Mouse (Mus musculus) spleen, postnatal 0 days (tissue): Measurements from ENCODE around the gene Mccc2. TPM values are rescaled to one million over a fixed set of nuclear protein-coding genes. Genes with fewer than 3 reads are reported as not detected.

ENCODE experiments used
- polyA plus RNA-seq: library from polyadenylated mRNA; unstranded; fragments of >200 nt; fragmentation: Nextera tagmentation; extraction: Ambion mirVana; gene quantifications from 2 replicates; pipeline ENCODE4 v1.2.1, GENCODE M21; 2015

The Mccc2 gene
- polyA plus RNA-seq, result 7.6 and 8.2 TPM in 2 replicates

GRCm38 (mm10) chr13:100014906-100015895, at the start of gene Mccc2:
Gene Mccc2 (minus strand): TSS chr13:100015639.

GRCm38 (mm10) chr13:99900965-99901364, 114.5 kb downstream of the Mccc2 start, which contains the start of gene Cartpt:
Gene Cartpt (minus strand): TSS chr13:99901091.

Other genes starting within 250 kb of the Mccc2 start
- gene Cartpt, start 114.5 kb downstream of the Mccc2 start, polyA plus RNA-seq, result not detected in 2 replicates
- gene Bdp1, start 88.4 kb upstream of the Mccc2 start, polyA plus RNA-seq, result 21.0 and 23.2 TPM in 2 replicates
- gene Serf1, start 92.4 kb upstream of the Mccc2 start, polyA plus RNA-seq, result 31.5 and 39.7 TPM in 2 replicates
- 30.5 and 31.6 TPM in 2 replicates for gene Smn1, start 109.2 kb upstream of the Mccc2 start, polyA plus RNA-seq
- 2.8 and 3.6 TPM in 2 replicates for gene Naip2, start 186.5 kb upstream of the Mccc2 start, polyA plus RNA-seq
- 1.7 and 1.9 TPM in 2 replicates for gene Naip5, start 230.7 kb upstream of the Mccc2 start, polyA plus RNA-seq